Mouse (Mus musculus) brain, embryonic 14.5 days (tissue): ENCODE measurements around the gene Gm42417. TPM values are rescaled to one million over a fixed set of nuclear protein-coding genes. Genes with fewer than 3 reads are reported as not detected.

Experiments used
- DNase-seq: peaks from one replicate; pipeline ENCODE4 v3.0.0-alpha.2; 2011; ENCODE audit warnings: low read depth
- CTCF ChIP-seq: fragments of 200-500 bp; IDR thresholded peaks from 2 replicates; pipeline ENCODE4 v1.5.1; 2012; ENCODE audit warnings: inconsistent platforms, mild to moderate bottlenecking, moderate library complexity, borderline replicate concordance; ENCODE audit not compliant: insufficient read depth, insufficient read length; ENCODE audit errors: extremely low read depth
- POLR2A ChIP-seq: fragments of 200-500 bp; IDR thresholded peaks from 2 replicates; pipeline ENCODE4 v1.6.1; 2012; ENCODE audit warnings: mild to moderate bottlenecking, inconsistent platforms, borderline replicate concordance; ENCODE audit not compliant: poor library complexity, insufficient read depth, insufficient read length, severe bottlenecking; ENCODE audit errors: extremely low read depth
- polyA plus RNA-seq: library from polyadenylated mRNA; depleted of rRNA; stranded (reverse); fragments of >200 nt; gene quantifications from 2 replicates; pipeline ENCODE4 v1.2.3, GENCODE M21; 2012; rRNA removed

Gene Gm42417
- polyA plus RNA-seq, 1 experiment: 0.07 TPM

DNA sequence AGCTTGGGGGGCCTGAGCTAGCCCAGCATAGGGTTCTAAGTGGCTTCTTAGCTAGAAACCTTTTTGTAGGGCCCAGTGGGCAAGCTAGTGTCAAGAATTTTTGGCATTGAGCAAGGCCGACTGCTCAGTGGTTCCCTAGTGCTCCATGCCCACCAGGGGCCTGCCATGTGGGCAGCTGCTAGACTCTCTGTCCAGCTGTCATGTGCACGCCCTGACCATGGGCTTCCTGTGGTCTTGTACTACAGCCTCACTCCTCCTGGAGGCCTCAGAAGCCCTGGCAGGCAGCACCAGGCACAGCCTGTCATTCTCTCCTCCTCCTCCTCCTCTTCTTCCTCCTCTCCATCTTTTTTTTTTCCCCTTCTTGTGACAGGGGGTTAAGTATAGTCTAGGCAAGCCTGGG is 41.9 kb downstream of the Gm42417 start:
- TF ChIP-seq CTCF (no peak), POLR2A (no peak)
- no peak for DNase-seq

DNA sequence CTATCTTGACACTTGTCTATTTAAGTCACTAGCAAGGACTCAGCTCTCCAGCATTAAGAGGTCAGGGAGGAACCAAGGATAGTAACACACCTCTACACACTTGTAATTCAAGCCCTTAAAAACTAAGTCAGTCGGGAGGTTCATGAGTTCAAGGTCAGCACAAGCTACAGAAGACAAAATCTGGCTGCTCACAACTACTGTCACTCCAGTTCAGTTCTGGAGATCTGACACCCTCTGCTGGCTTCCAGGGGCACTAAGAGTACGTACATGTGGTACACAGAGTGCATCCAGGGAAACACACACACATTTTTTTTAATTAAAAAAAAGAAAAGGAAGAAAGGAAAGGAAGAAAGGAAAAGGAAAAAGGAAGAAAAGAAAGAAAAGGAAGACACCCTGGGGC is 42.5 kb downstream of the Gm42417 start:
- TF ChIP-seq POLR2A: no peak
- TF ChIP-seq CTCF: peak; percentile 37; the same call in 1 of the 2 replicates
- peak; percentile 52 for DNase-seq

DNA sequence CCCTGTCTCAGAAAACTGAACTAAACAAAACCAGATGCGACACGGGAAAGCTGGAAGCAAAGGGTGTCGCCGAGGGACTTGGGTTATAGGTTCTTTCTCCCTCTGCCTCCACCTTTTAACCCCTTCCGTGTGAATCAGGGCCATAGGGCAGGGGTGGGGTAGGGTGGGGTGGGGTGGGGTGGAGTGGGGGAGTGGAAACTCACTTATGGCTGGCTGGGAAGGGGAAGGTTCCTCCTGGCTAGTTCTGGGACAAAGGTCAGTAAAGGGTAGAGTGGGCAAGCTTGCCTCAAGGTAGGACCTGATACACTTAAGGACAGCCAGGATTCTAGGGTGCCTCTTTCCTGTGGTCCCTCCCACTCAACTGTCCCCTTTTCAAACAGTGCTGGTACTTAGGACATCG is 45.9 kb downstream of the Gm42417 start:
- DNase-seq: no peak
- no peak for TF ChIP-seq POLR2A
- no peak for TF ChIP-seq CTCF

DNA sequence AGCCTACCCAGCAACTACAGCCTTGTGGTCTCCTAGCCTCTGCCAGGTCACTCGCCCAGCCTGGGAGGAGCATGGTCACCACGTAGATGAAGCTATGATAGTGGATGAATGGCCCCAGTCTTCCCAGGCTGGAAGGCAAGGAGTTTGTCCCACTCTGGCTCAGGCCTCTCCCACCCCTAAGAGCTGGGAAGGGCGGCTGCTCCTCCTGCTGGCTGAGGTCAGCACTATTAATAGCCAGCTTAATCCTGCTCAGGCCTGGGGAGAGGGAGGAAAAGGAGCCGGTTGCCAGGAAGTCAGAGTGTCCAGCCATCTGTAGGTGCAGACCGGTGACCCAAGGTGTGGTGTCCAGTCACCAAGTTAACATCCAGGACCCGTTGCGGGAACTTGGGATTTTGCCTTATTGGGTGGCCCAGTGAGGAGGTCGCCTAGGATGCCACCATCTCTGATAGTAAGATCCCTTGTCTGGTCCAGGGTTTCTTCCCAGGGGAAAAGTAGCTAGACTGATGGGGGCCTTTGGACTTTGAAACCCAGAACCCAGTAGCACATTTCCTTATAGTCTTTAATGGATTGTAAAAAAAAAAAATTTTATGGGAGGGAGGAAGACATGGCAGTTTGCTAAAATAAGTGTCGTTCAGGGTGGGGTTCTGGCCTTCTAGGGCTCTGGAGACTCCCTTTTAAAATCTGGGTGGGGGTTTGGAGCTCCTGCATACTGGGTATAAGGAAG is 46.7 kb downstream of the Gm42417 start:
- peak; percentile 43 for DNase-seq
- TF ChIP-seq CTCF: peak; percentile 48; the same call in 1 of the 2 replicates
- TF ChIP-seq POLR2A: no peak

DNA sequence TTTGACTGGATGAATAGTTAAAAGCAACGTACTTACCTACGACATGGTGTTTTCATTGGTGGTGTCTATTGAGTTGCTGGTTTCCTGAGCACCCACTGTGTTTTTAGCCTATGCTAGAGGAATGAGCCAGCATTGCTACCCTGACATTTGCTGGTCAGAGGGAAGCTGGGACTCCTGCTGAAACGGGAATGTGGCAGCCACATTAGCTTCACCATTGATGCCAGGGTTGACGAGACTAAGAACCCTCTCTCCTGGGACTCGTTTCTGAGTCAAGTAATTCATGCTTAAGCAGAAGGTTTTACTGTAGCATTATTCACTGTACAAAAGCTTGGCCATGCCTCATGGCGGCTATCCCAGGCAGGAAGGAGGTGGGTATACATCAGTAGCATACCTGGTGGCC is 49.6 kb downstream of the Gm42417 start:
- TF ChIP-seq POLR2A (no peak), CTCF (no peak)
- DNase-seq: no peak

DNA sequence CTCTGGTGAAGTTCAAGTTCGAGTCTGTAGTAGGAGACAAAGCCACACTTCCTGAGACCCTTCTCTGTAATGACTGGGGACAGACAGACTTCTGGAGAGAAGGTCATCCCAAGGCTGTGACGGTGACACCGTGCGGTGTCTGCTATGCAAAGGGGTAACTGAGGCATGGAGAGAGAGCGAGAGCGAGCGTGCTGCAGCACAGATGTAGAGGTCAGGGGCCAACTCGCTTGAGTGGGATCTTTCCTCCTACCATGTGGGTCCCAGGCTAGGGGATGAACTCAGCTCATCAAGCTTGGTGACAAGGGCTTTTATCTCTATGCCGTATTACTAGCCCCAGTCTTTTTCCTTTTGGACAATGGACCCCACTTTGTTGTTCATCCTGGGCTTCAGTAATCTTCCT is 52.1 kb downstream of the Gm42417 start:
- no peak for DNase-seq
- TF ChIP-seq POLR2A: no peak
- no peak for TF ChIP-seq CTCF

DNA sequence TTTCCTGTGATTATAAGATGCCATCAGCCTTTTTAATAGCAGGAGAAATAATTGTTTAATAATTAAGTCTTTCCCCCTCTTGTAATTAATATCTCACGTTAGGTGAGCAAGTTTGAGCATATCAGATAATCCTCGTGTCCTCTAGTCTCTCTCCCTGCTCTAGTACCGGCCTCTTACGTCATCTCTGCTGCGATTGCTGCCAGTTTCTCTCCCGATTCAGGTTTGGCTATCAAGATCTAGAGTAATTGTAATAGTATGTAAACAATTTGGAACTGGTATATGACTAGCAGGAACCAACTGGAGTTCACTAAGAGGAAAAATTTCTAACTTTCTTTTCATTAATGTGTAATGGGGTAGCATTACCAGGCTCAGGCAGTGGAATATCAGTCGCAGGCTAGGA is 54.1 kb downstream of the Gm42417 start:
- TF ChIP-seq POLR2A (no peak), CTCF (no peak)
- DNase-seq: no peak

DNA sequence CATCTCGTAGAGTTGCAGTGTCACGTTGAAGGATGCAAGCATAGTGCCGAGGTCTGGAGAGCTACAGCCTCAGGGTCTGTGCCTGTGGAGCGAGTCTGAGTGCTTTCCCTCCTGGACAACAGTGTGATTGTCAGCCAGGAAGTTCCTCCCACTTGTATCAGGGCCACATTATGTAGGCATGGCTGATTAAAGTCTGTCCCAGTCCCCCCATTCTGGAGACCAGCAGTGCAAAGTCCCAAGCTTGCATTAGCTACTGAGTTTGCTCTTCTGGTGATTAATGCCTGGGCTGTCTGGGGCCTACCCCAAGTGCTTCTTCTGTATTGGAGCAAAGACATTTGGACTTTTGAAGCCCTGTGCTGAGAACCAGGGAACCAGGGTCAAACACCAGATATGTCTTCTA is 55.4 kb downstream of the Gm42417 start:
- TF ChIP-seq POLR2A (no peak), CTCF (no peak)
- no peak for DNase-seq

Other genes starting within 250 kb of the Gm42417 start
- 1.8 and 2.8 TPM in 2 replicates for gene Arid5a, start 231.7 kb downstream of the Gm42417 start, polyA plus RNA-seq
- 65.6 and 73.9 TPM in 2 replicates for gene Kansl3, start 170.2 kb downstream of the Gm42417 start, polyA plus RNA-seq
- gene Fer1l5, start 167.1 kb downstream of the Gm42417 start, polyA plus RNA-seq: 0.03 and 0.07 TPM in 2 replicates
- gene Lman2l, start 94.2 kb downstream of the Gm42417 start, polyA plus RNA-seq: 46.8 and 52.8 TPM in 2 replicates
- 4.5 and 5.4 TPM in 2 replicates for gene Cnnm4, start 67.8 kb downstream of the Gm42417 start, polyA plus RNA-seq
- gene Cnnm3, start 27.6 kb downstream of the Gm42417 start, polyA plus RNA-seq: 33.6 TPM in 2 replicates
- 18.1 and 19.8 TPM in 2 replicates for gene Ankrd23, start 2.5 kb downstream of the Gm42417 start, polyA plus RNA-seq
- 20.7 and 24.1 TPM in 2 replicates for gene Ankrd39, start 8.0 kb upstream of the Gm42417 start, polyA plus RNA-seq
- 64.2 and 66.1 TPM in 2 replicates for gene Sema4c, start 18.9 kb upstream of the Gm42417 start, polyA plus RNA-seq
- 0.22 and 0.32 TPM in 2 replicates for gene Fam178b, start 143.8 kb upstream of the Gm42417 start, polyA plus RNA-seq
- gene Cox5b, start 152.0 kb upstream of the Gm42417 start, polyA plus RNA-seq: 318 and 374 TPM in 2 replicates
- 0.11 and 0.12 TPM in 2 replicates for gene 4933424G06Rik, start 170.7 kb upstream of the Gm42417 start, polyA plus RNA-seq
- 208 and 288 TPM in 2 replicates for gene Actr1b, start 175.0 kb upstream of the Gm42417 start, polyA plus RNA-seq
- 1.5 and 1.8 TPM in 2 replicates for gene Zap70, start 222.4 kb upstream of the Gm42417 start, polyA plus RNA-seq